Mouse (Mus musculus) bone marrow, adult 2 months (tissue): ENCODE data around the gene Golgb1.

Source experiments
- CTCF ChIP-seq: fragments of 200-500 bp; IDR thresholded peaks from 2 replicates; pipeline ENCODE4 v1.5.1; 2011; ENCODE audit warnings: low read length, control low read depth; ENCODE audit not compliant: control insufficient read depth, insufficient read depth
- POLR2A ChIP-seq: fragments of 200-500 bp; IDR thresholded peaks from 2 replicates; pipeline ENCODE4 v1.6.1; 2011; ENCODE audit warnings: low read depth, mild to moderate bottlenecking, control low read depth, low read length, borderline replicate concordance; ENCODE audit not compliant: control insufficient read depth

DNA sequence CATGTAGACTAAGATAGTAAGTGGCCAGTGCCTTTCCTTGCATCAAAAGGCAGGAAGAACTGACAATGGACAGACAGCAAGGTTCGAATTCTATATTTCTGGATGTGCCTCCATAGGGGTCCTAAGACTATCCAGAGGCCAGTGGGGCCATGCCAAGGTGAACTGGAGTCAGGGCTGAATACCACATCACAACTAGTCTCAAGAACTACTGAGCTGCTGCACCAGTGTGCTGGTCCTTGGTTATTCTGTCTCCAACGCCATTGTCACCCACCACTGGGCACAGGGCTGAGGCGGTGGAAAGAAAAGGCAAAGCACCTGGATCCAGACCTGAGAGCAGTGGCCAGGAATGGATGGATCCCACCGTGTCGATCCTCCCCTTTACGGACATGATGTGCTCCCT, 57.6 kb downstream of the Golgb1 start:
- TF ChIP-seq CTCF = no peak
- no peak for TF ChIP-seq POLR2A
